Mouse (Mus musculus): ENCODE measurements around the gene D030056L22Rik. TPM values are rescaled to one million over a fixed set of nuclear protein-coding genes. Genes with fewer than 3 reads are reported as not detected.

The D030056L22Rik gene
- polyA plus RNA-seq, 1 experiment from 2014 or later = 45.0 TPM

Other genes with a start within 250 kb of the D030056L22Rik start
- 59.1 and 60.9 TPM in 2 replicates for gene Ostf1, start 81.4 kb upstream of the D030056L22Rik start, polyA plus RNA-seq (2015; fragmentation: Nextera tagmentation; extraction: Ambion mirVana)
- gene Nmrk1, start 81.2 kb upstream of the D030056L22Rik start, polyA plus RNA-seq (2015; fragmentation: Nextera tagmentation; extraction: Ambion mirVana) = 10.1 and 11.1 TPM in 2 replicates
- 16.3 and 18.7 TPM in 2 replicates for gene Carnmt1, start 42.4 kb upstream of the D030056L22Rik start, polyA plus RNA-seq (2015; fragmentation: Nextera tagmentation; extraction: Ambion mirVana)
- gene Trpm6, start 36.8 kb downstream of the D030056L22Rik start, polyA plus RNA-seq (2015; fragmentation: Nextera tagmentation; extraction: Ambion mirVana) = 0.39 and 0.43 TPM in 2 replicates